In the genomic region with DNA sequence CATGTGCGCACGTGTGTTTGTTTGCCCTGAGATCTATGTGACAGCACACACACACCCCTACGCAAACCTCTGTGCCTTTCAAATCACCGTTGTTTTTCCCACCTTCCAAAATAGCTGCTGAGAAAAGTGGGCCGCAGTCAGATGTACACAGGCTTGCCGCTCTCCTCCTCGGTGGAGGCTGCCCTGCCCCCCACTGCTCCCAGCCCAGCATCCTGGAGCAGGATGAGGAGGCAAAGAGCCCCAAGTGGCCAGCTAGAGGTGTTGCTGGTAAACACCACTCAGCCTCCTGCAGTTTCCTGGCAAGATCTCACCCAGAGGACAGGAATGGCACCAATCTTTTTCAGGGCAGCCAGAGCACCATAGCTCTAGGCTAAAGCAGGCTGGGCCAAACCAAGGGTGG, we compare ENCODE assay signal across 9 mouse cellular contexts. TPM values are rescaled to one million over a fixed set of nuclear protein-coding genes. Genes with fewer than 3 reads are reported as not detected.
A peak's percentile ranks its signal among the peaks of the same experiment; 100 is the strongest.
DNase-seq lines count a peak whose midpoint lies in the region; ATAC-seq and TF ChIP-seq lines count a peak whose summit lies in the region.
"Had no signal": no experiment of that assay in that cellular context is flagged by ENCODE, and none has a peak within 500 bp of the region (broad histone marks: within the 10 kb centered on the region; RNA-seq: fewer than 3 reads in every experiment).

No protein-coding gene starts in this region.

- H3K9ac ChIP-seq in heart, embryonic 12.5 days = no peak overlapping the region

- no peak for DNase-seq in heart, adult 11 months
- DNase-seq in cerebellum, adult 9-11 months = peak; percentile 89
- DNase-seq in frontal cortex, postnatal 14 days (ENCODE audit: low spot score in 2 of 2) = peak; percentile 44 to 55
- DNase-seq in limb, embryonic 10.5 days (ENCODE audit: low spot score) = peak; percentile 59
- DNase-seq in right cerebral cortex, postnatal 25 days = peak; percentile 61
- no peak for DNase-seq in adipocyte (ENCODE audit: low spot score)

- H3K9me3 ChIP-seq in heart, embryonic 12.5 days (replicated peaks) = no peaks in the 10 kb centered on the region
- peaks cover 15% of the 10 kb centered on the region for H3K9me3 ChIP-seq in E14TG2a.4 (ENCODE audit: low read length)
- H3K9me3 ChIP-seq in limb, embryonic 10.5 days (replicated peaks) = no peaks in the 10 kb centered on the region

- peak; percentile 36 for TF ChIP-seq CTCF in E14TG2a.4 (conservative IDR thresholded peaks at IDR 0.05; ENCODE audit: low read length)

- no peaks in the 10 kb centered on the region; the same call in 1 of the 2 replicates for H3K36me3 ChIP-seq in heart, embryonic 12.5 days
- H3K36me3 ChIP-seq in E14TG2a.4 (ENCODE audit: insufficient read depth, low read length) = no peaks in the 10 kb centered on the region; the same call in 1 of the 2 replicates
- no peaks in the 10 kb centered on the region for H3K36me3 ChIP-seq in limb, embryonic 10.5 days

- peaks cover 11% of the 10 kb centered on the region for H3K4me1 ChIP-seq in heart, embryonic 12.5 days (replicated peaks)
- H3K4me1 ChIP-seq in E14TG2a.4 (replicated peaks; ENCODE audit: low read depth, low read length) = peaks cover 42% of the 10 kb centered on the region
- H3K4me1 ChIP-seq in limb, embryonic 10.5 days = peaks cover 24% of the 10 kb centered on the region

- 0 out of 2 replicates have a peak overlapping the region, but pooled peaks have one; percentile 2 for H3K4me2 ChIP-seq in heart, embryonic 12.5 days

- 35% methylated on average over 7 of the region's 7 CpGs for WGBS in heart, embryonic 12.5 days
- 33% methylated on average over 7 of the region's 7 CpGs for WGBS in limb, embryonic 10.5 days

- no peak for ATAC-seq in heart, embryonic 12.5 days (ENCODE audit: insufficient number of reproducible peaks, low FRiP score)

- no peaks in the 10 kb centered on the region for H3K27me3 ChIP-seq in heart, embryonic 12.5 days (replicated peaks)
- peaks cover 48% of the 10 kb centered on the region for H3K27me3 ChIP-seq in E14TG2a.4 (ENCODE audit: insufficient read depth, low read length)
- H3K27me3 ChIP-seq in limb, embryonic 10.5 days (ENCODE audit: low read depth, poor library complexity, severe bottlenecking) = peaks cover 41% of the 10 kb centered on the region

- H3K27ac ChIP-seq in heart, embryonic 12.5 days (ENCODE audit: poor library complexity, severe bottlenecking) = no peak overlapping the region
- peak overlapping the region; percentile 22; the same call in 1 of the 2 replicates for H3K27ac ChIP-seq in limb, embryonic 10.5 days

- no peak overlapping the region for H3K4me3 ChIP-seq in heart, embryonic 12.5 days
- H3K4me3 ChIP-seq in E14TG2a.4 (replicated peaks; ENCODE audit: low read length) = no peak overlapping the region
- H3K4me3 ChIP-seq in limb, embryonic 10.5 days = no peak overlapping the region
- H3K4me3 ChIP-seq: erythroblast, embryonic 14.5 days had no signal

RNA-seq across cellular contexts. Expression of gene Lrrn2, which starts 54.8 kb away (rescaled TPM):
- 9.8 TPM in 2 replicates for polyA plus RNA-seq in heart, embryonic 12.5 days (2016; fragmentation: Nextera tagmentation; extraction: Ambion mirVana)
- polyA plus RNA-seq in limb, embryonic 10.5 days (2016; fragmentation: Nextera tagmentation; extraction: Ambion mirVana) = 1.3 and 2.4 TPM in 2 replicates
- polyA plus RNA-seq: erythroblast, embryonic 14.5 days had no signal

Comparison
In these comparisons a context has a peak if more than half of its experiments do, and no peak if none do; other contexts are left out.
1. DNase-seq: peak in cerebellum, adult 9-11 months (single experiment), frontal cortex, postnatal 14 days (2 of 2), limb, embryonic 10.5 days (single experiment) and right cerebral cortex, postnatal 25 days (single experiment); none in heart, adult 11 months (single experiment) and adipocyte (single experiment).